Mouse (Mus musculus): ENCODE measurements around the gene Vps26a.

Vps26a gene

GRCm38 (mm10) chr10:62418831-62419356 lies 67.7 kb downstream of the Vps26a start:
- DNase-seq (ENCODE audit: low spot score) = no peak

- DNase-seq (ENCODE audit: low spot score) = no peak
These were observed 73.0 kb downstream of the Vps26a start for GRCm38 (mm10) chr10:62413606-62413982.

- DNase-seq (ENCODE audit: low spot score) = no peak
These were observed 73.5 kb downstream of the Vps26a start for GRCm38 (mm10) chr10:62412906-62413605.

GRCm38 (mm10) chr10:62411431-62412410 lies 74.9 kb downstream of the Vps26a start:
- DNase-seq (ENCODE audit: low spot score) = no peak

GRCm38 (mm10) chr10:62410943-62411342 lies 75.7 kb downstream of the Vps26a start:
- DNase-seq (ENCODE audit: low spot score) = peak; percentile 46
